Mouse (Mus musculus): Measurements from ENCODE around the gene Srsf7. TPM values are rescaled to one million over a fixed set of nuclear protein-coding genes. Genes with fewer than 3 reads are reported as not detected.
"Not testable (repeated sequence)": the region's sequence is repeated elsewhere in the genome, so short reads cannot be mapped to it uniquely, and the experiment has no call there.

The Srsf7 gene
- polyA plus RNA-seq, 1 experiment from 2014 or later = 633 TPM

DNA sequence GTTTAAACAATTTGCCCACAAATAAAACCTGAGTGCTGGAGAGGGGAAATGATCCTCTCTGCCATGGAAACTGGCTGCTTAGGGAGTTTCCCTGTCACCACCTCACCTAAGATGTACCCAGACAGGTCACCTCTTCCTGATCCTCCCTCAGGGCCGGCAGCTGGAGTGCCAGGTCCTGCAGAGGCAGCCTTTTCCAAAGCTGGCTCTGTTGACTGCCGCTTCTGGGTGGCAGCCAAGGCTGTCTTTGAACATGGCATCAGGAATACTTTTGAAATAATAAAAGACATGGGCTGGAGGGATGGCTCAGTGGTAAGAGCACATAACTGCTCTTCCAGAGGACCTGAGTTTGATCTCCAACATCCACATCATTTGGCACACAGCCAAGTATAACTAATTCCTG, 22.3 kb upstream of the Srsf7 start:
- H3K4me2 ChIP-seq = no peak overlapping the region
- H3K9me3 ChIP-seq = no peaks in the 10 kb centered on the region
- no peak for ATAC-seq (ENCODE audit: borderline replicate concordance, extremely low read depth, low FRiP score, low TSS enrichment)
- no peaks in the 10 kb centered on the region for H3K27me3 ChIP-seq
- H3K36me3 ChIP-seq = peaks cover 3% of the 10 kb centered on the region; the same call in 1 of the 2 replicates
- peaks cover 4% of the 10 kb centered on the region; the same call in 1 of the 2 replicates for H3K4me1 ChIP-seq
- no peak overlapping the region for H3K4me3 ChIP-seq
- no peak overlapping the region for H3K9ac ChIP-seq
- no peak overlapping the region for H3K27ac ChIP-seq
- 77% methylated on average over 2 of the region's 2 CpGs for WGBS

- not testable (repeated sequence) for H3K27me3 ChIP-seq; ATAC-seq (ENCODE audit: borderline replicate concordance, extremely low read depth, low FRiP score, low TSS enrichment); H3K9me3 ChIP-seq; H3K36me3 ChIP-seq; H3K4me1 ChIP-seq
- peak overlapping the region; percentile 88; the same call in 1 of the 2 replicates for H3K27ac ChIP-seq
- H3K9ac ChIP-seq = peak overlapping the region; percentile 62
- H3K4me2 ChIP-seq = peak overlapping the region; percentile 63
- 36% methylated on average over 5 of the region's 5 CpGs for WGBS
- peak overlapping the region; percentile 57 for H3K4me3 ChIP-seq
These were observed 18.0 kb upstream of the Srsf7 start for GRCm38 (mm10) chr17:80225142-80225541.

DNA sequence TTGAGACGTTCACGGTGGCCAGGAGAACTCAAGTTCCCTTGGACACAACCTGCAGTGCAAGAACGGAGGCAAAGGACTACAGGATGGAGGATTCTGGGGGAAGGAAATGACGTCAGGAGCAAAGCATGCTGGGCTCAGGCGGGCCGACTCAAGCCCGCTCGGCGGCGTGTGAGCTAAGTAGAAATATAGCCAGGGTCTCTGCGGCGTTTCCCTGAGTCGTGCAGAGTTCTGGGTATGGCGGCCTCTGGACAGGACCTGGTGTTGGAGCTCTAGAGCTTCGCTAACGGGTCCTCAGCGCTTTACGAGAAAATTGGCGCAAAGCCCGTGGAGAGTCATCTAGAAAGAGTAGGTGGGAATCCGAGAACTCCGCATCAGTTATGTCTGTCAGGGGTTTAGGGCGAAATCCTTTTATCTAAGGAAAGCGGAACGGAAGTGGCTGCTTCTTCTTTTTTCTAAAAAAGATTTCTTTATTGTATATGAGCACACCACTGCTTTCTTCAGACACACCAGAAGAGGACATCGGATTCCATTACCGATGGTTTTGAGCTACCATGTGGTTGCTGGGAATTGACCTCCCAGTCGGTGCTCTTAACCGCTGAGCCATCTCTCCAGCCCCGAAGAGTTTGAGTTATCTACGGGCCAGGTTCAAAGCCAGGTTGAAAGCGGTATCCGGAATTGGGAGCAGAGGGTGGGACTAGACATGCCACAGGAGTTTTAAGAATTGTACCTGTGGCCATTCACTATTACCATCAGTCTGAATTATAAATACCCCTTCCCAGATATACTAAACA, 17.4 kb upstream of the Srsf7 start, which contains the start of gene Gemin6:
Gene Gemin6 (plus strand): TSS at position 116 of the 791 bp plus-strand sequence.
- peak within 1 kb of the TSS; percentile 88 for H3K27ac ChIP-seq
- ATAC-seq (ENCODE audit: borderline replicate concordance, extremely low read depth, low FRiP score, low TSS enrichment) = peak; percentile 96
- H3K9me3 ChIP-seq = no peaks in the 10 kb centered on the region
- H3K4me3 ChIP-seq = peak within 1 kb of the TSS; percentile 57
- H3K36me3 ChIP-seq = peaks cover 3% of the 10 kb centered on the region; the same call in 1 of the 2 replicates
- H3K4me1 ChIP-seq = peaks cover 4% of the 10 kb centered on the region; the same call in 1 of the 2 replicates
- under 1% methylated on average over 33 of the region's 33 CpGs for WGBS
- H3K27me3 ChIP-seq = no peaks in the 10 kb centered on the region
- peak within 1 kb of the TSS; percentile 62 for H3K9ac ChIP-seq
- peak within 1 kb of the TSS; percentile 63 for H3K4me2 ChIP-seq

DNA sequence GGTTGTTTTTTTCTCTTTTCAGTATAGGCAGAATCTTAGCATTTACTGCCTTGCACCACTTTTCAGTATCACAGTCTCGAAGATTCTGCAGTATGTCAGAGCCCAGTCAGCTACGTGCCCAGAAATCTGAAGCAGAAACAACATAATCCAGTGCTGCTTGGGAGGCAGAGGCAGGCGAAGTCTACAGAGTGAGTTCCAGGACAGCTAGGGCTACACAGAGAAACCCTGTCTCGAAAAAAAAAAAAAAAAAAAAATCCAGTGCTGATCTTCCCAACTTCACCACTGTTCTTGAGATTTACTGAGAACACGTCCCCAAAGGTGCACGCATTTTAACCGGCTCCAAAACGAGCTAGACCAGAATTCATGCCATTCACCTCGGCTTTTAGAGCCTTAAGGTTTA, 16.7 kb upstream of the Srsf7 start:
- Histone ChIP-seq H3K27me3 (no peaks in the 10 kb centered on the region), H3K36me3 (peaks cover 3% of the 10 kb centered on the region; the same call in 1 of the 2 replicates), H3K4me2 (peak overlapping the region; percentile 63), H3K9ac (peak overlapping the region; percentile 62), H3K9me3 (no peaks in the 10 kb centered on the region), H3K4me3 (peak overlapping the region; percentile 57), H3K27ac (peak overlapping the region; percentile 88), H3K4me1 (peaks cover 4% of the 10 kb centered on the region; the same call in 1 of the 2 replicates)
- 8% methylated on average over 9 of the region's 9 CpGs for WGBS
- peak; percentile 29; the same call in 1 of the 2 replicates for ATAC-seq (ENCODE audit: borderline replicate concordance, extremely low read depth, low FRiP score, low TSS enrichment)

DNA sequence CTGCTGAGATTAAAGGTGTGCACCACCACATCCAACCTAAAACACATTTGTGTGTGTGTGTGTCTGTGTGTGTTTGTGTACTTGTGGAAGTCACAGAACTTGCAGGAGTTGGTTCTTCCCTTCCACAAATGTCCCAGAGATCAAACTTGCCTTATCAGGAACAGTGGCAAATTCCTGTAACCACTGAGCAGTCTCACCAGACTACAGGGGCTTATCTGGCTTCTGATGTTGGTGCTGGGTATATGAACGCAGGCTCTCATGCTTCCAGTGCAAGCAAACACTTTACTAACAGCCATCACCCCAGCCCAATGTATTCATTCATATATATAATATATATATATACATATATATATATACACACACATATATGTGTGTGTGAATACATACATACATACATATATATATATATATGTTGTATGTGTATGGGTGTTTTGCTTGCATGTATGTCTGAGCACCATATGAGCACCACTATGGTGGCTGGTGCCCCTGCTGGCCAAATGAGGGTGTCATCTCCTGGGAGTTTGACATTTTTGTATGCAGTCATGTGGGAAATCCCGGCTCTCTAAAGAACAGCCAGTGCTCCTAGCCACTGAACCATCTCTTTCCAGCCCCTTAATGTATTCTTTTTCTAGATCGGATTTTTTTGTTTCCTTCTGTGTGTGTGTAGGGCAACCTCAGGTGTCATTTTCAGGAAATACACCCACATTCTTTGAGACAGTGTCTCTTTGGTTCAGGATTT, 15.0 kb upstream of the Srsf7 start:
- H3K4me2 ChIP-seq = no peak overlapping the region
- H3K4me3 ChIP-seq = no peak overlapping the region
- no peak overlapping the region for H3K9ac ChIP-seq
- ATAC-seq (ENCODE audit: borderline replicate concordance, extremely low read depth, low FRiP score, low TSS enrichment) = no peak
- H3K9me3 ChIP-seq = no peaks in the 10 kb centered on the region
- no peaks in the 10 kb centered on the region for H3K36me3 ChIP-seq
- H3K27ac ChIP-seq = no peak overlapping the region
- 54% methylated on average over 3 of the region's 3 CpGs for WGBS
- no peaks in the 10 kb centered on the region for H3K27me3 ChIP-seq
- peaks cover 4% of the 10 kb centered on the region; the same call in 1 of the 2 replicates for H3K4me1 ChIP-seq

GRCm38 (mm10) chr17:80221202-80221601, 14.1 kb upstream of the Srsf7 start:
- H3K27ac ChIP-seq = no peak overlapping the region
- H3K9me3 ChIP-seq = no peaks in the 10 kb centered on the region
- H3K27me3 ChIP-seq = no peaks in the 10 kb centered on the region
- H3K4me1 ChIP-seq = peaks cover 4% of the 10 kb centered on the region; the same call in 1 of the 2 replicates
- H3K4me3 ChIP-seq = no peak overlapping the region
- no peak overlapping the region for H3K4me2 ChIP-seq
- H3K36me3 ChIP-seq = no peaks in the 10 kb centered on the region
- 62% methylated on average over 9 of the region's 9 CpGs for WGBS
- no peak overlapping the region for H3K9ac ChIP-seq
- no peak for ATAC-seq (ENCODE audit: borderline replicate concordance, extremely low read depth, low FRiP score, low TSS enrichment)

DNA sequence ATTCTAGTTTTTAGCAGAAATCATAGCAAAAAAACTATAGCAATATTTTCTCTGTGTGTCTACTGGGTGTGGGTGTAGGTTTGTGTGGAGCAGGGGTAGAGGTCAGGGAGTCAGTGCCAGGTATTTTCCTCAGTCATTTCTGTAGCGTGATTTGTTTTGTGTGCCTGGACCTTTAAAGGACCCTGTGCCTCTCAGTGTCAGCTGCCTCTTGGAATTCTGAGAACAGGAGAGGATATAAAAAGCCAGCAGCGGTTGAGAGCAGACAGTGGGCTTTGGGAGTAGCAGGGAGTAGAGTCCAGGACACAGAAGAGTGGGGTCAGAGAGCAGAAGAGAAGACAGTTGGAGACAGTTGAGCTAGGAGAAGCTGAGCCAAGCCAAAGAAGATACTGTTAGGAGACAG, 13.0 kb upstream of the Srsf7 start:
- Histone ChIP-seq H3K4me3 (no peak overlapping the region), H3K4me2 (no peak overlapping the region), H3K9me3 (no peaks in the 10 kb centered on the region), H3K9ac (no peak overlapping the region), H3K27me3 (no peaks in the 10 kb centered on the region), H3K27ac (no peak overlapping the region), H3K4me1 (peaks cover 3% of the 10 kb centered on the region; the same call in 1 of the 2 replicates), H3K36me3 (no peaks in the 10 kb centered on the region)
- no peak for ATAC-seq (ENCODE audit: borderline replicate concordance, extremely low read depth, low FRiP score, low TSS enrichment)
- WGBS = 67% methylated on average over 2 of the region's 2 CpGs

- not testable (repeated sequence) for H3K9ac ChIP-seq; H3K27me3 ChIP-seq; H3K27ac ChIP-seq; H3K9me3 ChIP-seq; H3K4me3 ChIP-seq; ATAC-seq (ENCODE audit: borderline replicate concordance, extremely low read depth, low FRiP score, low TSS enrichment); H3K4me2 ChIP-seq; H3K4me1 ChIP-seq; H3K36me3 ChIP-seq
- WGBS = 88% methylated on average over 4 of the region's 4 CpGs
These were observed 6.9 kb upstream of the Srsf7 start for GRCm38 (mm10) chr17:80213998-80214397.

DNA sequence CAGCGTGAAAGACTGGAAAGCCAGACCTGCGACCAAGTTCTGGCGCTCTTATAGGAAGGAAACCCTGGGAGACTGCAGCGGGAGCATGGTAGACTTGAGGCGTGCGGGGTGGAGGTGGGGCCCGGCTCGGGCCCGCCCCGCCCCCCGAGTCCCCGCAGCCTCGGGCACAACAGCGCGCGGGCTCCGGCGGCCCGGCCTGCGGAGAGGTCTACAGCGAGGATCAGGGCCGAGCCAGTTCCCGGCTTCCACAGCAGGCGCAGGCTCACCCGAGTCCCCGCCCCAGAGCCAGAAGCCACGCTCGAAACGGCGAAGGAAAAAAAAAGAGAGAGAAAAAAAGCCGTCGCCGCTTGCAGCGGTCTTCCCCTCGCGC, 821 bp downstream of the Srsf7 start:
- peaks cover 35% of the 10 kb centered on the region for H3K36me3 ChIP-seq
- ATAC-seq (ENCODE audit: borderline replicate concordance, extremely low read depth, low FRiP score, low TSS enrichment) = peak; percentile 45
- under 1% methylated on average over 36 of the region's 36 CpGs for WGBS

DNA sequence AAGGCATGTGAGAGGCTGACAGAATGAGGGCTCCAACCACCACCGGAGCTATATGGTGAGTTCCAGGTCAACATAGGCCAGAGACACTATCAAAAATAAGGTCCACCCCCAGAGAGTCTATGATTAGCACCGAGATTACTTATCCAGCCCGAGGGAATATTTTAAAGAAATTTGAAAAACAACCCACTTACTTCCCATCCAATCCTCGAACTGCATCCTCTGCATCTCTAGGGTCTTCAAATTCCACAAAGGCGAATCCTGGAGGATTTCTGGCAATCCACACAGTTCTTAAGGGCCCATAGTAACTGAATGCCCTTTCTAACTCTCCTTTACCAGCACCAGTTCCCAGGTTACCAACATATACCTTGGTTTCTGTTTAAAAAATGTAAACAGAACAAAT, 1.4 kb downstream of the Srsf7 start:
- Histone ChIP-seq H3K9ac (peak overlapping the region; percentile 95), H3K4me1 (peaks cover 23% of the 10 kb centered on the region), H3K4me3 (peak overlapping the region; percentile 73), H3K4me2 (peak overlapping the region; percentile 73), H3K36me3 (peaks cover 39% of the 10 kb centered on the region), H3K27me3 (no peaks in the 10 kb centered on the region), H3K9me3 (no peaks in the 10 kb centered on the region), H3K27ac (no peak overlapping the region)
- 8% methylated on average over 5 of the region's 5 CpGs for WGBS
- ATAC-seq (ENCODE audit: borderline replicate concordance, extremely low read depth, low FRiP score, low TSS enrichment) = no peak

More for the DNA sequence above, 821 bp downstream of the Srsf7 start:
- H3K27ac ChIP-seq = peak overlapping the region; percentile 97
- H3K9me3 ChIP-seq = no peaks in the 10 kb centered on the region
- peak overlapping the region; percentile 73 for H3K4me2 ChIP-seq
- H3K9ac ChIP-seq = peak overlapping the region; percentile 95
- H3K4me3 ChIP-seq = peak overlapping the region; percentile 73
- no peaks in the 10 kb centered on the region for H3K27me3 ChIP-seq
- peaks cover 23% of the 10 kb centered on the region for H3K4me1 ChIP-seq

- Histone ChIP-seq H3K4me3 (no peak overlapping the region), H3K9me3 (no peaks in the 10 kb centered on the region), H3K4me2 (no peak overlapping the region), H3K27ac (no peak overlapping the region), H3K9ac (no peak overlapping the region), H3K36me3 (peaks cover 78% of the 10 kb centered on the region), H3K27me3 (no peaks in the 10 kb centered on the region), H3K4me1 (0 out of 2 replicates have a peak, but pooled peaks cover 7% of the 10 kb centered on the region)
- no peak for ATAC-seq (ENCODE audit: borderline replicate concordance, extremely low read depth, low FRiP score, low TSS enrichment)
- 92% methylated on average over 3 of the region's 3 CpGs for WGBS
These were observed 7.8 kb downstream of the Srsf7 start for GRCm38 (mm10) chr17:80199160-80199778.
